Mouse (Mus musculus) kidney, adult 2 months (tissue): ENCODE measurements around the gene Tmod1. TPM values are rescaled to one million over a fixed set of nuclear protein-coding genes. Genes with fewer than 3 reads are reported as not detected.

Experiments used
- DNase-seq: peaks from one replicate; pipeline ENCODE4 v3.0.0; 2021
- H3K27ac ChIP-seq: fragments of 200-500 bp; 2 replicates; pipeline ENCODE4 v1.5.1; 2012; ENCODE audit warnings: low read depth, low read length, control low read depth, inconsistent platforms; ENCODE audit not compliant: insufficient read depth
- H3K27me3 ChIP-seq: fragments of 200-500 bp; replicated peaks from 2 replicates; pipeline ENCODE4 v1.6.1; 2012; ENCODE audit warnings: mild to moderate bottlenecking, moderate library complexity, low read length, inconsistent platforms; ENCODE audit not compliant: control insufficient read depth, insufficient read depth
- H3K36me3 ChIP-seq: fragments of 200-500 bp; 2 replicates; pipeline ENCODE4 v1.6.1; 2012; ENCODE audit warnings: mild to moderate bottlenecking, moderate library complexity, low read length, inconsistent platforms; ENCODE audit not compliant: control insufficient read depth, insufficient read depth
- H3K4me1 ChIP-seq: fragments of 200-500 bp; 2 replicates; pipeline ENCODE4 v1.6.1; 2011; ENCODE audit warnings: low read length; ENCODE audit not compliant: control insufficient read depth, insufficient read depth
- H3K4me3 ChIP-seq: fragments of 200-500 bp; 2 replicates; pipeline ENCODE4 v1.5.1; 2011; ENCODE audit warnings: mild to moderate bottlenecking, low read depth, low read length, control low read depth; ENCODE audit not compliant: insufficient read depth
- CTCF ChIP-seq: fragments of 200-500 bp; conservative IDR thresholded peaks from 2 replicates; pipeline ENCODE4 v1.5.1; 2011; ENCODE audit warnings: low read depth, mild to moderate bottlenecking, control low read depth, low read length, moderate library complexity, mixed read lengths; ENCODE audit not compliant: insufficient read depth, insufficient read length
- POLR2A ChIP-seq: fragments of 200-500 bp; IDR thresholded peaks from one replicate; pipeline ENCODE4 v1.6.1; 2011; ENCODE audit warnings: low read depth, low read length, control low read depth
- WGBS: fragments of 180-500 bp; shearing (Covaris S2); methylation state at CpG from one replicate; pipeline ENCODE4 v1.1.7; 2018; 5-methylcytosine and 5-hydroxymethylcytosine counted together
- polyA plus RNA-seq: library from polyadenylated mRNA; depleted of rRNA; stranded (reverse); fragments of >200 nt; gene quantifications from 2 replicates; pipeline ENCODE4 v1.2.3, GENCODE M21; 2012

Tmod1 gene
- polyA plus RNA-seq, 1 experiment = 2.3 TPM

GRCm38 (mm10) chr4:46040594-46041192, 2.0 kb downstream of the Tmod1 start:
- no peak for TF ChIP-seq POLR2A
- peak; percentile 46; the same call in 1 of the 2 replicates for TF ChIP-seq CTCF
- Histone ChIP-seq H3K4me1 (0 out of 2 replicates have a peak, but pooled peaks cover 3% of the 10 kb centered on the region), H3K4me3 (no peak overlapping the region), H3K36me3 (no peaks in the 10 kb centered on the region), H3K27me3 (no peaks in the 10 kb centered on the region; the same call in 1 of the 2 replicates), H3K27ac (no peak overlapping the region)
- peak; percentile 11 for DNase-seq
- WGBS = 28% methylated on average over 9 of the region's 9 CpGs

- Histone ChIP-seq H3K36me3 (no peaks in the 10 kb centered on the region), H3K27ac (no peak overlapping the region), H3K4me1 (0 out of 2 replicates have a peak, but pooled peaks cover 3% of the 10 kb centered on the region), H3K27me3 (no peaks in the 10 kb centered on the region; the same call in 1 of the 2 replicates), H3K4me3 (no peak overlapping the region)
- no peak for DNase-seq
- WGBS = 65% methylated on average over 7 of the region's 7 CpGs
- TF ChIP-seq CTCF (no peak), POLR2A (no peak)
Measured at GRCm38 (mm10) chr4:46041761-46042504, 3.2 kb downstream of the Tmod1 start.

- TF ChIP-seq CTCF = no peak
- no peak for TF ChIP-seq POLR2A
- H3K27ac ChIP-seq = no peak overlapping the region
Measured at GRCm38 (mm10) chr4:46042505-46042850, 3.7 kb downstream of the Tmod1 start.

GRCm38 (mm10) chr4:46043361-46043760, 4.6 kb downstream of the Tmod1 start:
- no peaks in the 10 kb centered on the region; the same call in 1 of the 2 replicates for H3K27me3 ChIP-seq
- H3K4me1 ChIP-seq = 0 out of 2 replicates have a peak, but pooled peaks cover 3% of the 10 kb centered on the region
- no peaks in the 10 kb centered on the region for H3K36me3 ChIP-seq
- no peak for TF ChIP-seq CTCF
- TF ChIP-seq POLR2A = no peak
- WGBS = 54% methylated on average over 8 of the region's 8 CpGs
- H3K4me3 ChIP-seq = no peak overlapping the region
- no peak overlapping the region for H3K27ac ChIP-seq
- no peak for DNase-seq

More at GRCm38 (mm10) chr4:46042505-46042850, 3.7 kb downstream of the Tmod1 start:
- no peak overlapping the region for H3K4me3 ChIP-seq
- 0 out of 2 replicates have a peak, but pooled peaks cover 3% of the 10 kb centered on the region for H3K4me1 ChIP-seq
- H3K27me3 ChIP-seq = no peaks in the 10 kb centered on the region; the same call in 1 of the 2 replicates
- DNase-seq = no peak
- WGBS = 82% methylated on average over 5 of the region's 5 CpGs
- H3K36me3 ChIP-seq = no peaks in the 10 kb centered on the region

GRCm38 (mm10) chr4:46047971-46048370, 9.2 kb downstream of the Tmod1 start:
- WGBS = 75% methylated on average over 4 of the region's 4 CpGs
- no peak for DNase-seq
- H3K36me3 ChIP-seq = no peaks in the 10 kb centered on the region
- H3K4me3 ChIP-seq = no peak overlapping the region
- no peaks in the 10 kb centered on the region for H3K27me3 ChIP-seq
- no peak overlapping the region for H3K27ac ChIP-seq
- no peak for TF ChIP-seq POLR2A
- TF ChIP-seq CTCF = no peak
- no peaks in the 10 kb centered on the region for H3K4me1 ChIP-seq

- WGBS = 79% methylated on average over 7 of the region's 7 CpGs
- no peak overlapping the region for H3K27ac ChIP-seq
- no peaks in the 10 kb centered on the region for H3K4me1 ChIP-seq
- no peak for DNase-seq
- no peaks in the 10 kb centered on the region for H3K27me3 ChIP-seq
- no peak for TF ChIP-seq POLR2A
- no peak for TF ChIP-seq CTCF
- H3K36me3 ChIP-seq = no peaks in the 10 kb centered on the region
- H3K4me3 ChIP-seq = no peak overlapping the region
Measured at GRCm38 (mm10) chr4:46048418-46048817, 9.7 kb downstream of the Tmod1 start.
